In genomic region chr19:41483445-41484040, GRCm38 (mm10) we compare ENCODE assay signal across 8 mouse cellular contexts. TPM values are rescaled to one million over a fixed set of nuclear protein-coding genes. Genes with fewer than 3 reads are reported as not detected.
DNase-seq lines count a peak whose midpoint lies in the region; ATAC-seq and TF ChIP-seq lines count a peak whose summit lies in the region.

No protein-coding gene starts in this region.

- H3K9me3 ChIP-seq in forebrain, embryonic 11.5 days (ENCODE audit: control insufficient read depth, low read length) = no peaks in the 10 kb centered on the region
- no peaks in the 10 kb centered on the region for H3K9me3 ChIP-seq in hindbrain, embryonic 14.5 days (ENCODE audit: control insufficient read depth, low read length)
- no peaks in the 10 kb centered on the region for H3K9me3 ChIP-seq in liver, postnatal 0 days (ENCODE audit: low read length)

- under 1% methylated on average over 29 of the region's 30 CpGs for WGBS in forebrain, embryonic 11.5 days
- under 1% methylated on average over 29 of the region's 30 CpGs for WGBS in hindbrain, embryonic 14.5 days
- 1% methylated on average over 28 of the region's 30 CpGs for WGBS in liver, postnatal 0 days (ENCODE audit: insufficient replicate concordance)

- ATAC-seq in forebrain, embryonic 11.5 days (replicated peaks; ENCODE audit: low FRiP score) = peak; percentile 61
- ATAC-seq in hindbrain, embryonic 14.5 days (ENCODE audit: low FRiP score) = peak; percentile 60
- no peak for ATAC-seq in liver, postnatal 0 days

- peaks cover 2% of the 10 kb centered on the region; the same call in 1 of the 2 replicates for H3K4me1 ChIP-seq in forebrain, embryonic 11.5 days (replicated peaks; ENCODE audit: control insufficient read depth, insufficient read depth, low read length)
- H3K4me1 ChIP-seq in hindbrain, embryonic 14.5 days (replicated peaks; ENCODE audit: control insufficient read depth, insufficient read depth, low read length) = peaks cover 37% of the 10 kb centered on the region
- peaks cover 17% of the 10 kb centered on the region for H3K4me1 ChIP-seq in liver, postnatal 0 days (ENCODE audit: insufficient read depth)

- peak overlapping the region; percentile 97 for H3K4me3 ChIP-seq in forebrain, embryonic 11.5 days (ENCODE audit: low read depth, low read length)
- H3K4me3 ChIP-seq in hindbrain, embryonic 14.5 days (replicated peaks; ENCODE audit: low read length) = peak overlapping the region; percentile 99
- H3K4me3 ChIP-seq in liver, postnatal 0 days (ENCODE audit: low read depth, low read length) = peak overlapping the region; percentile 78

- H3K4me2 ChIP-seq in forebrain, embryonic 11.5 days (ENCODE audit: low read depth, low read length, severe bottlenecking) = peak overlapping the region; percentile 75
- H3K4me2 ChIP-seq in hindbrain, embryonic 14.5 days (replicated peaks) = peak overlapping the region; percentile 65
- peak overlapping the region; percentile 94 for H3K4me2 ChIP-seq in liver, postnatal 0 days (ENCODE audit: low read depth, low read length)

- H3K36me3 ChIP-seq in forebrain, embryonic 11.5 days (ENCODE audit: control insufficient read depth, insufficient read depth, low read length) = no peaks in the 10 kb centered on the region
- H3K36me3 ChIP-seq in hindbrain, embryonic 14.5 days (replicated peaks; ENCODE audit: control insufficient read depth, insufficient read depth) = no peaks in the 10 kb centered on the region
- peaks cover 6% of the 10 kb centered on the region; the same call in 1 of the 2 replicates for H3K36me3 ChIP-seq in liver, postnatal 0 days (replicated peaks; ENCODE audit: insufficient read depth, low read length)

- TF ChIP-seq CTCF in liver, postnatal 0 days (IDR thresholded peaks at IDR 0.05; ENCODE audit: low read depth) = no peak

- TF ChIP-seq EP300 in liver, postnatal 0 days (IDR thresholded peaks at IDR 0.05; ENCODE audit: low read depth) = no peak

- peak overlapping the region; percentile 98 for H3K27ac ChIP-seq in forebrain, embryonic 11.5 days (ENCODE audit: low read depth, low read length)
- H3K27ac ChIP-seq in hindbrain, embryonic 14.5 days = peak overlapping the region; percentile 99
- H3K27ac ChIP-seq in liver, postnatal 0 days (ENCODE audit: low read depth) = peak overlapping the region; percentile 99

- peak; percentile 15 to 18 for DNase-seq in left cerebral cortex, adult 8-10 months (ENCODE audit: low spot score in 2 of 2)
- DNase-seq in left cerebral cortex, adult 9 months (ENCODE audit: low spot score in 2 of 2) = no peak
- peak; percentile 33 for DNase-seq in ZHBTc4 (ENCODE audit: low read depth, low spot score)
- peak; percentile 76 for DNase-seq in forebrain, embryonic 11.5 days (ENCODE audit: low spot score)
- DNase-seq in hindbrain, embryonic 14.5 days (ENCODE audit: low spot score) = peak; percentile 53
- DNase-seq in liver, postnatal 0 days = peak; percentile 48
- DNase-seq in retina, embryonic 14.5 days (ENCODE audit: low spot score) = peak; percentile 42
- no peak for DNase-seq in MN1 (ENCODE audit: low spot score)

- no peaks in the 10 kb centered on the region for H3K27me3 ChIP-seq in forebrain, embryonic 11.5 days (ENCODE audit: control insufficient read depth, insufficient read depth, low read length)
- no peaks in the 10 kb centered on the region for H3K27me3 ChIP-seq in hindbrain, embryonic 14.5 days (ENCODE audit: control insufficient read depth, insufficient read depth, low read length)
- no peaks in the 10 kb centered on the region for H3K27me3 ChIP-seq in liver, postnatal 0 days (ENCODE audit: insufficient read depth, low read length)

- peak overlapping the region; percentile 93 for H3K9ac ChIP-seq in forebrain, embryonic 11.5 days (ENCODE audit: low read length)
- H3K9ac ChIP-seq in hindbrain, embryonic 14.5 days = peak overlapping the region; percentile 94
- peak overlapping the region; percentile 91 for H3K9ac ChIP-seq in liver, postnatal 0 days (replicated peaks)

RNA-seq across cellular contexts. Expression of gene Lcor, which starts 1.1 kb away (rescaled TPM):
- 10 to 100 TPM; 18.6 to 21.9 (median 20.8) TPM for total RNA-seq in left cerebral cortex, adult 8-10 months (2022)
- 28.2 and 30.3 TPM in 2 replicates for polyA plus RNA-seq in forebrain, embryonic 11.5 days (2014; fragmentation: Nextera tagmentation; extraction: Ambion mirVana)
- polyA plus RNA-seq in hindbrain, embryonic 14.5 days (2014; fragmentation: Nextera tagmentation; extraction: Ambion mirVana) = 16.0 and 17.8 TPM in 2 replicates
- polyA plus RNA-seq in liver, postnatal 0 days (2015; fragmentation: Nextera tagmentation; extraction: Ambion mirVana) = 7.9 and 9.0 TPM in 2 replicates

Comparison
In these comparisons a context has a peak if more than half of its experiments do, and no peak if none do; other contexts are left out.
1. DNase-seq: peak in left cerebral cortex, adult 8-10 months (2 of 2), ZHBTc4 (single experiment), forebrain, embryonic 11.5 days (single experiment), hindbrain, embryonic 14.5 days (single experiment), liver, postnatal 0 days (single experiment) and retina, embryonic 14.5 days (single experiment); none in left cerebral cortex, adult 9 months (0 of 2) and MN1 (single experiment).
2. Peak in every context shown above with its lines, with median percentiles within 50 percentile points of each other: H3K27ac ChIP-seq, H3K4me2 ChIP-seq, H3K4me3 ChIP-seq and H3K9ac ChIP-seq.